Mouse (Mus musculus) kidney, adult 2 months (tissue): Measurements from ENCODE around the gene Gm5741.

ENCODE experiments used
- CTCF ChIP-seq: fragments of 200-500 bp; conservative IDR thresholded peaks from 2 replicates; pipeline ENCODE4 v1.5.1; 2011; ENCODE audit warnings: low read depth, mild to moderate bottlenecking, control low read depth, low read length, moderate library complexity, mixed read lengths; ENCODE audit not compliant: insufficient read depth, insufficient read length
- POLR2A ChIP-seq: fragments of 200-500 bp; IDR thresholded peaks from one replicate; pipeline ENCODE4 v1.6.1; 2011; ENCODE audit warnings: low read depth, low read length, control low read depth

DNA sequence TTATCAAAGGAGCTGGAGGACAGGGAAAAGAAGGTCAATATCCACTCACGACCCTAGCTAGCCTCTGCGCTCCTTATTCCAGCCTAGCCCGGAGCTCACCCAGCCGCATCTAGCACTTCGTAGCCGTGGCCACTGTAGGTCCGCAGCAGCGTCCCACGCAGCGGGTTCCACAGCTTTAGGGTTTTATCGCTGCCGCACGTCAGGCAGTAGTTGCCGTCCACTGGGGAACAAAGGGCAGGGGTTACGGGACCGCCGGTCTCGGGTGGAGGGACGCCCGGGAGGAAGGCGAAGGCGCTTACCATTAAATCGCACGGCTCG, 12.4 kb upstream of the Gm5741 start:
- no peak for TF ChIP-seq CTCF
- TF ChIP-seq POLR2A = no peak
